Mouse (Mus musculus) embryonic facial prominence, embryonic 15.5 days (tissue): Measurements from ENCODE around the gene Thsd4. TPM values are rescaled to one million over a fixed set of nuclear protein-coding genes. Genes with fewer than 3 reads are reported as not detected.

Source experiments
- ATAC-seq: fragments of 200-750 bp; cut with Nextera tagmentation; 2 replicates; pipeline ENCODE4 v1.8.0; 2017; ENCODE audit warnings: low read depth, moderate TSS enrichment; ENCODE audit not compliant: insufficient number of reproducible peaks, low FRiP score, low TSS enrichment
- H3K27ac ChIP-seq: fragments of 300-500 bp; sonication (generic); replicated peaks from 2 replicates; pipeline ENCODE4 v1.5.1; 2015; ENCODE audit warnings: mild to moderate bottlenecking, inconsistent platforms
- H3K27me3 ChIP-seq: fragments of 300-500 bp; sonication (generic); 2 replicates; pipeline ENCODE4 v1.6.1; 2015; ENCODE audit warnings: inconsistent platforms
- H3K36me3 ChIP-seq: fragments of 300-500 bp; sonication (generic); 2 replicates; pipeline ENCODE4 v1.6.1; 2015; ENCODE audit warnings: mild to moderate bottlenecking, inconsistent platforms
- H3K4me1 ChIP-seq: fragments of 300-500 bp; sonication (generic); 2 replicates; pipeline ENCODE4 v1.6.1; 2015; ENCODE audit warnings: inconsistent platforms
- H3K4me2 ChIP-seq: fragments of 300-500 bp; sonication (generic); replicated peaks from 2 replicates; pipeline ENCODE4 v1.6.1; 2015; ENCODE audit warnings: mild to moderate bottlenecking, inconsistent platforms
- H3K4me3 ChIP-seq: fragments of 300-500 bp; sonication (generic); replicated peaks from 2 replicates; pipeline ENCODE4 v1.5.1; 2015; ENCODE audit warnings: mild to moderate bottlenecking, inconsistent platforms
- H3K9ac ChIP-seq: fragments of 300-500 bp; sonication (generic); 2 replicates; pipeline ENCODE4 v1.6.1; 2015; ENCODE audit warnings: inconsistent platforms
- H3K9me3 ChIP-seq: fragments of 300-500 bp; sonication (generic); replicated peaks from 2 replicates; pipeline ENCODE4 v1.6.1; 2016; ENCODE audit warnings: inconsistent platforms
- WGBS: fragments of 180-500 bp; shearing (Covaris S2); methylation state at CpG from one replicate; pipeline ENCODE4 v1.1.7; 2015; 5-methylcytosine and 5-hydroxymethylcytosine counted together
- polyA plus RNA-seq: library from polyadenylated mRNA; unstranded; fragments of >200 nt; fragmentation: Nextera tagmentation; extraction: Ambion mirVana; gene quantifications from 2 replicates; pipeline ENCODE4 v1.2.1, GENCODE M21; 2015

Thsd4 gene
- polyA plus RNA-seq, 1 experiment from 2014 or later = 26.0 TPM

DNA sequence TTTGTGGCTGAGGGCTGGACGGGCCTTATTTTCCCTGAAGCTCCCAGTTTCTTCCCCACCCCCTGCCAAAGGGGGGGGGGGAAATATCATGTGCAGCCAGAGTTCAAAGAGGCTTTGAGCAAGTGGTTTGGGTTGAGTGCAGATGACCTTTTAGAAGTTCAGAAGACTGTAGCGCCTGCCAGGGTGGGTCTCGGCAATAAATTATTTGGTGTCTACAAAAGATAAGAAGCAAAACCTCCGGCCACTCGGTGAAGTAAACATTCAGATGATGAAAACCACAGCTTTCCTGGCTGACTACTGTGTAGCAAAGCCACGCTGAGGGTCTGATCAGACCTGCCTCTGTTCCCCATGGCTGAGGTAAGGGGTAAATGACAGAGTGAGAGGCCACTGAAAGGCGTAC, 116.1 kb downstream of the Thsd4 start:
- 0 out of 2 replicates have a peak, but pooled peaks cover 8% of the 10 kb centered on the region for H3K4me1 ChIP-seq
- WGBS = 41% methylated on average over 7 of the region's 7 CpGs
- H3K27ac ChIP-seq = no peak overlapping the region
- H3K4me2 ChIP-seq = no peak overlapping the region
- no peak overlapping the region for H3K9ac ChIP-seq
- no peaks in the 10 kb centered on the region for H3K9me3 ChIP-seq
- H3K27me3 ChIP-seq = no peaks in the 10 kb centered on the region
- no peak overlapping the region for H3K4me3 ChIP-seq
- ATAC-seq = no peak
- no peaks in the 10 kb centered on the region for H3K36me3 ChIP-seq

- H3K4me2 ChIP-seq = no peak overlapping the region
- no peaks in the 10 kb centered on the region for H3K36me3 ChIP-seq
- H3K9ac ChIP-seq = no peak overlapping the region
- H3K4me1 ChIP-seq = 0 out of 2 replicates have a peak, but pooled peaks cover 4% of the 10 kb centered on the region
- no peak overlapping the region for H3K4me3 ChIP-seq
- H3K27ac ChIP-seq = no peak overlapping the region
- 82% methylated on average over 6 of the region's 6 CpGs for WGBS
- H3K9me3 ChIP-seq = no peaks in the 10 kb centered on the region
- no peak for ATAC-seq
- no peaks in the 10 kb centered on the region for H3K27me3 ChIP-seq
Observed at GRCm38 (mm10) chr9:60402681-60403080, 119.2 kb downstream of the Thsd4 start.

DNA sequence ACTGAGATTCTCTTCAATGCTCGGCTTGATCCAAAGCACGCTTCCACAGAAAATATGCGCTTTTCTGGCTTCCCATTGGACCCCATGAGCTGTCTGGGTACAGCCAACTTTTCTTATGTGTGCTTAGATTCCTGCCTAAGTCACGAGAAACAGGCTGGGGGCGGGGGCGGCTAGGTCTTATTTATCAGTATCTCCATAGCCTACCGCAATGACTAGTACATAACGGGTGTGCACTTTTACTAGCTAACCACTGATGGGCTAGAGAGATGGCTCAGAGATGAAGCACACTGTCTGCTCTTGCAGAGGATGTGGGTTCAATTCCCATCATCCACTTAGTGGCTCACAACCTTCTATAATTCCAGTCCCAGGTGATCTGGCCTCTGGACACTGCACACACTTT, 121.8 kb downstream of the Thsd4 start:
- 91% methylated on average over 8 of the region's 8 CpGs for WGBS
- H3K4me3 ChIP-seq = no peak overlapping the region
- H3K4me1 ChIP-seq = peaks cover 3% of the 10 kb centered on the region; the same call in 1 of the 2 replicates
- no peaks in the 10 kb centered on the region for H3K36me3 ChIP-seq
- no peaks in the 10 kb centered on the region for H3K27me3 ChIP-seq
- H3K9ac ChIP-seq = no peak overlapping the region
- H3K9me3 ChIP-seq = no peaks in the 10 kb centered on the region
- ATAC-seq = no peak
- no peak overlapping the region for H3K27ac ChIP-seq
- H3K4me2 ChIP-seq = no peak overlapping the region

DNA sequence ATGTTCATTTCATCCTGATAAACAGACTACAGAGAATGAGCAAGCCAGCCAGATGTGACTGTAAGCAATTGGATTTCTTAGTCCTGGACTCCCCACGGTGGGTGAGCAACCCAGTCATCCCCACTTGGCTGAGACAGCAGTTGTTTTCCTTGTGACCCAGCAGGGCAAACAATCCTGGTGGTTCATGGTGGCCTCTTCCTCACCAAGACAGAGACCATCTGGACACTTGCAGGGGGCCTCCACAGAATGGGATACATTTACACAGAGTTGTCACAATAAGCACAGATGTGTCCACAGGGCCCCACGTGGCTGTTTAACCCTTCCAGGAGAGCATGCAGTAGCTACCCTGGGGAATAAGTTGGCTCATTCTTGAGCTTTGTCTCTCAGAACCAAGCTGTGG, 123.8 kb downstream of the Thsd4 start:
- ATAC-seq = no peak
- Histone ChIP-seq H3K4me2 (no peak overlapping the region), H3K9me3 (no peaks in the 10 kb centered on the region), H3K27me3 (no peaks in the 10 kb centered on the region), H3K27ac (no peak overlapping the region), H3K4me3 (no peak overlapping the region), H3K36me3 (no peaks in the 10 kb centered on the region), H3K4me1 (peaks cover 3% of the 10 kb centered on the region; the same call in 1 of the 2 replicates), H3K9ac (no peak overlapping the region)
- WGBS = 33% methylated on average over 2 of the region's 2 CpGs

DNA sequence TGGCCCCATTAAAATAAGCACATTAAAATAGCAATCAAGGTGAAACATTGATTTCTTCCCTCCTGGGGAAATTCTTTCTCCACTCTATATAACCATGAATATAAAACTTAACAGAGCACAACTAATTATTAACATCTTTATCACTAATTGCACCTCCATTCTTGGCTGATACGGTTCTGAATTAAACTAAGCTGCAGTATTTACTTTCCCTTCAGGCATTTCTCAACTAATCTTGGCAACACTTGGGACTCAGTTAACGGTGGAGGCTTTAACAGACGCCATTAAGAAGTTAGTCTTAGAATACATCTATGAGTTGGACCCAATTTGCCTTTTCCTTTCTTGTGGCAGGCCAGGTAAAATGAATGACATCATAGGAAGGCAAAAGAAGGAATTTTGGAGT, 125.8 kb downstream of the Thsd4 start:
- no peak overlapping the region for H3K4me3 ChIP-seq
- peaks cover 3% of the 10 kb centered on the region; the same call in 1 of the 2 replicates for H3K4me1 ChIP-seq
- ATAC-seq = no peak
- H3K4me2 ChIP-seq = no peak overlapping the region
- 51% methylated on average over 3 of the region's 3 CpGs for WGBS
- no peaks in the 10 kb centered on the region for H3K27me3 ChIP-seq
- H3K27ac ChIP-seq = no peak overlapping the region
- no peaks in the 10 kb centered on the region for H3K36me3 ChIP-seq
- H3K9me3 ChIP-seq = no peaks in the 10 kb centered on the region
- no peak overlapping the region for H3K9ac ChIP-seq

GRCm38 (mm10) chr9:60392916-60393315, 128.9 kb downstream of the Thsd4 start:
- no peak for ATAC-seq

GRCm38 (mm10) chr9:60384751-60385150, 137.1 kb downstream of the Thsd4 start:
- Histone ChIP-seq H3K36me3 (no peaks in the 10 kb centered on the region), H3K4me1 (peaks cover 3% of the 10 kb centered on the region; the same call in 1 of the 2 replicates), H3K27me3 (no peaks in the 10 kb centered on the region), H3K4me2 (no peak overlapping the region), H3K9me3 (no peaks in the 10 kb centered on the region), H3K9ac (no peak overlapping the region), H3K4me3 (no peak overlapping the region), H3K27ac (no peak overlapping the region)
- no peak for ATAC-seq
- WGBS = 54% methylated on average over 6 of the region's 6 CpGs

More at GRCm38 (mm10) chr9:60392916-60393315, 128.9 kb downstream of the Thsd4 start:
- no peak overlapping the region for H3K9ac ChIP-seq
- no peaks in the 10 kb centered on the region for H3K27me3 ChIP-seq
- H3K4me1 ChIP-seq = peaks cover 3% of the 10 kb centered on the region; the same call in 1 of the 2 replicates
- H3K4me3 ChIP-seq = no peak overlapping the region
- H3K27ac ChIP-seq = no peak overlapping the region
- H3K9me3 ChIP-seq = no peaks in the 10 kb centered on the region
- H3K36me3 ChIP-seq = no peaks in the 10 kb centered on the region
- 80% methylated on average over 4 of the region's 4 CpGs for WGBS
- H3K4me2 ChIP-seq = no peak overlapping the region

DNA sequence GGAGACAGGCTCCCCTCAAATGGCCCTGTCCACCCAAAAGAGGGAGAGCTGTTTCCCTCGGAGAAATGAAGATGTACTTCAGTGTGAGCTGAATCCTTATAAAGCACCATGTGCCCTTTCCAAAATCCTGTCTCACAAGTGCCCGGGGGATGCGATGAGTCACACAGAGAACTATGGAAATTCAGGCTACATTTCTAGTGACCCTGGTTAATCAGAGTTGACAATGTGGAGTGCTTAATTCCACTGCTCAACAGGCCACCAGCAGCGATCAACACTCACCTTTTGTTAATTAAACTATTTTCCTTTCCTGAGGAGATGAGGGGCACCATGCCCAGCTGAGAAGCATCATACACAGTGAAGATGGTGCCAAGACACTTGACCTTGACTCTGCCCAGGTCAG, 138.9 kb downstream of the Thsd4 start:
- Histone ChIP-seq H3K9ac (no peak overlapping the region), H3K27me3 (no peaks in the 10 kb centered on the region), H3K4me3 (no peak overlapping the region), H3K9me3 (no peaks in the 10 kb centered on the region), H3K4me2 (no peak overlapping the region), H3K36me3 (no peaks in the 10 kb centered on the region), H3K27ac (no peak overlapping the region), H3K4me1 (peaks cover 7% of the 10 kb centered on the region)
- 49% methylated on average over 4 of the region's 4 CpGs for WGBS
- ATAC-seq = no peak

DNA sequence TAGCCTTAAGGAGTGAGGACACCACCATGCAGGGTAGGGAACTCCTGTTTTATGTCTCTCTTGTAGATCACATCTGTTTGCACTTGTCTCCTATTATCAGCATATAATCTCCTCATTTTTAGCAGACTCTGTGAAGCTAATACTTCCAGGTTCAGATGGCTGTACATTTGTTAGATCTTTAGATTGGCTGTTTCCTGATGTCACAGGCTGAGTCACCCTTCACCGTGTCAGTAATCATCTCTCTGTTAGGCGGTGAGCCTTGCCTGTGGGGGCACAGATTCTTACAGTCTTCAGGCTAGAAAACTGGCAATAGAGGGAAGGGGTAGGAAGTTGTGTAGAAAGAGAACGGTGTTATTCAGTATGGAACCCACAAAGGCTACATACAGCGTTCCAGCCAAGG, 139.3 kb downstream of the Thsd4 start:
- Histone ChIP-seq H3K4me1 (peaks cover 7% of the 10 kb centered on the region), H3K4me3 (no peak overlapping the region), H3K9me3 (no peaks in the 10 kb centered on the region), H3K9ac (no peak overlapping the region), H3K4me2 (no peak overlapping the region), H3K36me3 (no peaks in the 10 kb centered on the region), H3K27me3 (no peaks in the 10 kb centered on the region), H3K27ac (no peak overlapping the region)
- WGBS = 37% methylated on average over 4 of the region's 4 CpGs
- ATAC-seq = no peak

- Histone ChIP-seq H3K27ac (no peak overlapping the region), H3K4me1 (peaks cover 7% of the 10 kb centered on the region), H3K4me2 (no peak overlapping the region), H3K9ac (no peak overlapping the region), H3K4me3 (no peak overlapping the region), H3K36me3 (no peaks in the 10 kb centered on the region), H3K9me3 (no peaks in the 10 kb centered on the region), H3K27me3 (no peaks in the 10 kb centered on the region)
- no peak for ATAC-seq
- WGBS = 68% methylated on average over 2 of the region's 2 CpGs
Observed at GRCm38 (mm10) chr9:60381010-60381409, 140.8 kb downstream of the Thsd4 start.

DNA sequence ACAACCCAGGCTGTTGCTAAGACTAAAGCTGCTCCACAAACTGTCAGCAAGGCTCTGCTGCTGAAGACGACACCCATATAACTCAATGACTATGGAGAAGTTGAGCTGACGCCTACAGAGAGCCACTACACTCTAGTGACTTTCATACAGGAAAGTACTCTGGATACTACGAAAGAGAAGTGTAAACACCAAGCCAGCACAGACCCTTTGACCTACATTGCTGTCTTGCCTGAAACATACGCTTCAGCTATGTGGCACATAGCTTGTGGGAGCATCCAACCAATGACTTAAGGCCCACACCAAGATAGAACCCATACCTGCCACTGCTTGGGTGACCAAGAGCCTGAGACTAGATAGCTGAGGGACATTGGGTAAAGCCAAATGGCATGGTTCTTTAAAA, 141.3 kb downstream of the Thsd4 start:
- Histone ChIP-seq H3K9me3 (no peaks in the 10 kb centered on the region), H3K9ac (no peak overlapping the region), H3K4me3 (no peak overlapping the region), H3K4me1 (peaks cover 7% of the 10 kb centered on the region), H3K36me3 (no peaks in the 10 kb centered on the region), H3K4me2 (no peak overlapping the region), H3K27me3 (no peaks in the 10 kb centered on the region), H3K27ac (no peak overlapping the region)
- 92% methylated on average over 4 of the region's 4 CpGs for WGBS
- ATAC-seq = no peak

- Histone ChIP-seq H3K9me3 (no peaks in the 10 kb centered on the region), H3K27ac (no peak overlapping the region), H3K4me2 (no peak overlapping the region), H3K9ac (no peak overlapping the region), H3K36me3 (no peaks in the 10 kb centered on the region), H3K4me1 (peaks cover 7% of the 10 kb centered on the region), H3K4me3 (no peak overlapping the region), H3K27me3 (no peaks in the 10 kb centered on the region)
- WGBS = 32% methylated on average over 6 of the region's 6 CpGs
- no peak for ATAC-seq
Observed at GRCm38 (mm10) chr9:60378235-60378634, 143.6 kb downstream of the Thsd4 start.
